Mouse (Mus musculus) spleen, adult 10 weeks (tissue): ENCODE data around the gene Olfr398. TPM values are rescaled to one million over a fixed set of nuclear protein-coding genes. Genes with fewer than 3 reads are reported as not detected.

Experiments used
- polyA plus RNA-seq: library from polyadenylated mRNA; stranded (reverse); fragments of 350-450 nt; fragmentation: Illumina TruSeq; extraction: RNeasy Lipid Tissue Mini Kit (QIAGEN cat#74804); gene quantifications from one replicate; pipeline ENCODE4 v1.2.3, GENCODE M21; 2015; ENCODE audit warnings: low replicate concordance; ENCODE audit not compliant: insufficient read depth

Olfr398 gene
- not detected for polyA plus RNA-seq

GRCm38 (mm10) chr11:73990307-73990706 is at the start of gene Olfr398:
Gene Olfr398 (minus strand): TSS chr11:73990407.

GRCm38 (mm10) chr11:73960517-73960916 is 29.7 kb downstream of the Olfr398 start, which contains the start of gene Olfr397:
Gene Olfr397 (plus strand): TSS chr11:73960817.

GRCm38 (mm10) chr11:73936377-73936776 is 53.8 kb downstream of the Olfr398 start, which contains the start of gene Olfr23:
Gene Olfr23 (plus strand): TSS chr11:73936677.

Other genes starting within 250 kb of the Olfr398 start
- gene Olfr389, start 209.7 kb downstream of the Olfr398 start, polyA plus RNA-seq: not detected
- not detected for gene Olfr390, start 207.4 kb downstream of the Olfr398 start, polyA plus RNA-seq
- not detected for gene Olfr391-ps, start 187.4 kb downstream of the Olfr398 start, polyA plus RNA-seq
- not detected for gene Olfr392, start 173.4 kb downstream of the Olfr398 start, polyA plus RNA-seq
- gene Olfr393, start 139.0 kb downstream of the Olfr398 start, polyA plus RNA-seq: not detected
- not detected for gene Olfr394, start 99.6 kb downstream of the Olfr398 start, polyA plus RNA-seq
- gene Olfr395, start 81.1 kb downstream of the Olfr398 start, polyA plus RNA-seq: not detected
- gene Olfr23, start 53.7 kb downstream of the Olfr398 start, polyA plus RNA-seq: not detected
- not detected for gene Olfr397, start 29.6 kb downstream of the Olfr398 start, polyA plus RNA-seq
- gene Olfr139, start 66.1 kb upstream of the Olfr398 start, polyA plus RNA-seq: not detected
- not detected for gene Olfr399, start 66.2 kb upstream of the Olfr398 start, polyA plus RNA-seq
- not detected for gene Zfp616, start 79.5 kb upstream of the Olfr398 start, polyA plus RNA-seq
- gene Olfr401, start 123.3 kb upstream of the Olfr398 start, polyA plus RNA-seq: not detected
- gene Olfr402, start 163.1 kb upstream of the Olfr398 start, polyA plus RNA-seq: not detected
- gene Olfr403, start 195.8 kb upstream of the Olfr398 start, polyA plus RNA-seq: not detected
- gene Olfr43, start 221.0 kb upstream of the Olfr398 start, polyA plus RNA-seq: not detected